Mouse (Mus musculus): Measurements from ENCODE around the gene Pgap2. TPM values are rescaled to one million over a fixed set of nuclear protein-coding genes. Genes with fewer than 3 reads are reported as not detected.
A peak's percentile ranks its signal among the peaks of the same experiment; 100 is the strongest.

Pgap2 gene
- polyA plus RNA-seq, 1 experiment, result 58.0 TPM

DNA sequence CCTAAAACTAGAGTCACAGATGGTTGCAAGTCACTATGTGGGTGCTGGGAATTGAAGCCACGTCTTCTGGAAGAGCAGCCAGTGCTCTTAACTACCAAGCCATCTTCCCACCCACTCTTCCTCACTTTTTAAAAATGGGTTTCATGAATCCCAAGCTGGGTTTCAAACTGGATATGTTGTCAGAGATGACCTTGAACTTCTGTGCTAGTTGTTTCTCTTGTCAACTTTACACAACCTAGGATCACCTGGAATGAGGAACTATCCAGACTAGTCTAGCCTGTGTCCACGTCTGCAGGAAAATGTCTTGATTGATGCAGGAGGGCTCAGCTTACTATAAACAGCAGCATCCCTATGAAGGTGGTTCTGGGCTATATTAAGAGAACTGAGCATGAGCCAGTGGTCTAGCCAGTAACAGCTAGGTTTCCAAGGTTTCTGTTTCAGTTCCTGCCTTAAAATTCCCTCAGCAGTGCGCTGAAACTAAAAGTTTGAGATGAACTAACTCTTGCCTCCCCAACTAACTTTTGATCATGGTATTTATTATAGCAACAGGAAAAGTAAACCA lies 5.6 kb upstream of the Pgap2 start:
- Histone ChIP-seq H3K36me3 (ENCODE audit: control insufficient read depth, insufficient read depth, low read length) (0 out of 2 replicates have a peak, but pooled peaks cover 2% of the 10 kb centered on the region), H3K27ac (ENCODE audit: insufficient read depth, low read depth, low read length) (0 out of 2 replicates have a peak overlapping the region, but pooled peaks have one; percentile 27), H3K4me3 (ENCODE audit: low read depth, low read length) (no peak overlapping the region), H3K4me1 (ENCODE audit: control insufficient read depth, insufficient read depth, insufficient read length, low read length) (peaks cover 9% of the 10 kb centered on the region; the same call in 1 of the 2 replicates), H3K27me3 (ENCODE audit: control insufficient read depth, insufficient read depth, low read length) (no peaks in the 10 kb centered on the region)
- 52% methylated on average over 3 of the region's 3 CpGs for WGBS
- TF ChIP-seq CTCF (IDR thresholded peaks at IDR 0.05; ENCODE audit: extremely low read depth, insufficient read length, insufficient replicate concordance, low read depth, low read length) (no peak), POLR2A (IDR thresholded peaks at IDR 0.05; ENCODE audit: low read depth, low read length) (no peak)

DNA sequence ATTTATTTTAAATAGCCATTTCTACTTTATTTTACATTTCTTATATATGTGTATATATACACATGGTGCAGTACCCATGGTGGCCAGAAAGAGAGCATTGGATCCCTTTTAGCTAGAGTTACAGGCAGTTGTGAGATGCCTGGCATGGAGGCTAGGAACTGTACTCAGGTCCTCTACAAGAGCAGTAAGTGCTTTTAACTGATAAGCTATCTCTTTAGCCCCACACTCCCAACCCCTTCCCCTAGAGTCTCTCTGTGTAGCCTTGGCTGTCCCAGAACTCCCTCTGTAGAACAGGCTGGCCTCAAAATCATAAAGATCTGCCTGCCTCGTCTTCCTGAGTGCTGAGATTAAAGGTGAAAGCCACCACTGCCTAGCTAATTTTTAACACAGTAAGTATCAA lies 4.4 kb upstream of the Pgap2 start:
- TF ChIP-seq POLR2A (IDR thresholded peaks at IDR 0.05; ENCODE audit: low read depth, low read length) (no peak), CTCF (IDR thresholded peaks at IDR 0.05; ENCODE audit: extremely low read depth, insufficient read length, insufficient replicate concordance, low read depth, low read length) (no peak)
- Histone ChIP-seq H3K4me3 (ENCODE audit: low read depth, low read length) (no peak overlapping the region), H3K36me3 (ENCODE audit: control insufficient read depth, insufficient read depth, low read length) (no peaks in the 10 kb centered on the region), H3K27ac (ENCODE audit: insufficient read depth, low read depth, low read length) (no peak overlapping the region), H3K4me1 (ENCODE audit: control insufficient read depth, insufficient read depth, insufficient read length, low read length) (peaks cover 11% of the 10 kb centered on the region; the same call in 1 of the 2 replicates), H3K27me3 (ENCODE audit: control insufficient read depth, insufficient read depth, low read length) (no peaks in the 10 kb centered on the region)
- 21% methylated on average over 1 of the region's 1 CpGs for WGBS

DNA sequence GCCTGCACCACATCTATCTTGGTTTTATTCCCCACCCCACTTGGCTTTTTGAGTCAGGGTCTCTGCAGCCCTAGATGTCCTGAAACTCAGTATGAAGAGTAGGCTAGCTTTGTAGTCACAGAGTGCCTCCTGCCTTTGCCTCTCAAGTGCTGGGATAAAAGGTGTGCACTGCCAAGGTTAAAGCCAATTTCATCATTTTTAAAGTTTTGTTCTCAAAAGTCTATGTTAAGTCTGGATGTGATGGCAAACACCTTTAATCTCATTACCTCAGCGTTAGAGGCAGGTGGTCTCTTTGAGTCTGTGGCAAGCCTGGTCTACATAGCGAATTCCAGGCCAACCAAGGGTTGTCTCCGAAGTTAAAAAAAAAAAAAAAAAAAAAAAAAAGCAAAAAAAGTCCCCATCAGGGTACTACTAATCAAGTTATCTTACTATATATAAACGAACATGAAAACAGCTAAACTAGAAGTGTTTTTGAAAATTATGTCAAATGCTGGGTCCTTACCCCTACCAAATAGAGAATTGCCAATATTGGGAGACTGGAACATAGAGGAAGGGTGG lies 1.1 kb upstream of the Pgap2 start:
- Histone ChIP-seq H3K27me3 (ENCODE audit: control insufficient read depth, insufficient read depth, low read length) (no peaks in the 10 kb centered on the region), H3K36me3 (ENCODE audit: control insufficient read depth, insufficient read depth, low read length) (no peaks in the 10 kb centered on the region), H3K4me3 (ENCODE audit: low read depth, low read length) (no peak overlapping the region), H3K27ac (ENCODE audit: insufficient read depth, low read depth, low read length) (no peak overlapping the region), H3K4me1 (ENCODE audit: control insufficient read depth, insufficient read depth, insufficient read length, low read length) (peaks cover 11% of the 10 kb centered on the region; the same call in 1 of the 2 replicates)
- 23% methylated on average over 4 of the region's 4 CpGs for WGBS
- no peak for TF ChIP-seq POLR2A (IDR thresholded peaks at IDR 0.05; ENCODE audit: low read depth, low read length)
- TF ChIP-seq CTCF (IDR thresholded peaks at IDR 0.05; ENCODE audit: extremely low read depth, insufficient read length, insufficient replicate concordance, low read depth, low read length), result no peak

GRCm38 (mm10) chr7:102211071-102211470 lies 1.1 kb downstream of the Pgap2 start:
- H3K36me3 ChIP-seq (ENCODE audit: control insufficient read depth, insufficient read depth, low read length), result no peaks in the 10 kb centered on the region
- TF ChIP-seq POLR2A (IDR thresholded peaks at IDR 0.05; ENCODE audit: low read depth, low read length) (no peak), CTCF (IDR thresholded peaks at IDR 0.05; ENCODE audit: extremely low read depth, insufficient read length, insufficient replicate concordance, low read depth, low read length) (no peak)
- H3K4me3 ChIP-seq (ENCODE audit: low read depth, low read length), result no peak overlapping the region
- H3K27ac ChIP-seq (ENCODE audit: insufficient read depth, low read depth, low read length), result peak overlapping the region; percentile 87
- H3K27me3 ChIP-seq (ENCODE audit: control insufficient read depth, insufficient read depth, low read length), result no peaks in the 10 kb centered on the region
- H3K4me1 ChIP-seq (ENCODE audit: control insufficient read depth, insufficient read depth, insufficient read length, low read length), result 0 out of 2 replicates have a peak, but pooled peaks cover 2% of the 10 kb centered on the region
- 32% methylated on average over 3 of the region's 3 CpGs for WGBS

- TF ChIP-seq CTCF (IDR thresholded peaks at IDR 0.05; ENCODE audit: extremely low read depth, insufficient read length, insufficient replicate concordance, low read depth, low read length) (no peak), POLR2A (IDR thresholded peaks at IDR 0.05; ENCODE audit: low read depth, low read length) (no peak)
- Histone ChIP-seq H3K27me3 (ENCODE audit: control insufficient read depth, insufficient read depth, low read length) (no peaks in the 10 kb centered on the region), H3K36me3 (ENCODE audit: control insufficient read depth, insufficient read depth, low read length) (no peaks in the 10 kb centered on the region), H3K4me3 (ENCODE audit: low read depth, low read length) (no peak overlapping the region), H3K4me1 (ENCODE audit: control insufficient read depth, insufficient read depth, insufficient read length, low read length) (peaks cover 7% of the 10 kb centered on the region; the same call in 1 of the 2 replicates), H3K27ac (ENCODE audit: insufficient read depth, low read depth, low read length) (no peak overlapping the region)
- WGBS, result 13% methylated on average over 1 of the region's 1 CpGs
Observed at GRCm38 (mm10) chr7:102221899-102222298, 11.9 kb downstream of the Pgap2 start.

DNA sequence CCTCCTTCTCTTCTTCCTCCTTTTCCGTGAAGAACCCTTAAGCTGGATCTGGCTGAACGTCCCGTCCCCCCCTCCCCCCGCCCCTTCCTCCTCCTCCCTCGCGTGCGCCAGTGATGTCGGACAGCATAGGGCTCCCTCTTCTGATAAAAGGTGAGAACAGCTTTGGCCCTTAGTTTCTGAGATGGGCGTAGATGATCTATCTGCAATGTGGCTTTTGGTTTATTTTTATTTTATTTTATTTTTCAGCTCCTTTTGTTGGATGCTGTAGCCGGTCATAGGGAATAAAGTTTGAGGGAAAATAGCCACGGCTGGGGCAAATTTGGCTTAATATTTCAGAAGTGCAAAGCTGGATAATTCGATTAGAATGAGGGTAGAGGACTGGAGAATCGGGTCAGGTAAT lies 12.3 kb downstream of the Pgap2 start:
- H3K27ac ChIP-seq (ENCODE audit: insufficient read depth, low read depth, low read length), result peak overlapping the region; percentile 47; the same call in 1 of the 2 replicates
- 0% methylated on average over 9 of the region's 13 CpGs for WGBS
- H3K27me3 ChIP-seq (ENCODE audit: control insufficient read depth, insufficient read depth, low read length), result no peaks in the 10 kb centered on the region
- no peak overlapping the region for H3K4me3 ChIP-seq (ENCODE audit: low read depth, low read length)
- TF ChIP-seq POLR2A (IDR thresholded peaks at IDR 0.05; ENCODE audit: low read depth, low read length), result no peak
- peak; percentile 53; the same call in 1 of the 2 replicates for TF ChIP-seq CTCF (IDR thresholded peaks at IDR 0.05; ENCODE audit: extremely low read depth, insufficient read length, insufficient replicate concordance, low read depth, low read length)
- H3K4me1 ChIP-seq (ENCODE audit: control insufficient read depth, insufficient read depth, insufficient read length, low read length), result peaks cover 7% of the 10 kb centered on the region; the same call in 1 of the 2 replicates
- H3K36me3 ChIP-seq (ENCODE audit: control insufficient read depth, insufficient read depth, low read length), result no peaks in the 10 kb centered on the region

GRCm38 (mm10) chr7:102222830-102223556 lies 13.0 kb downstream of the Pgap2 start:
- no peaks in the 10 kb centered on the region for H3K27me3 ChIP-seq (ENCODE audit: control insufficient read depth, insufficient read depth, low read length)
- peak overlapping the region; percentile 47 for H3K27ac ChIP-seq (ENCODE audit: insufficient read depth, low read depth, low read length)
- H3K4me3 ChIP-seq (ENCODE audit: low read depth, low read length), result peak overlapping the region; percentile 99
- 0 out of 2 replicates have a peak, but pooled peaks cover 1% of the 10 kb centered on the region for H3K36me3 ChIP-seq (ENCODE audit: control insufficient read depth, insufficient read depth, low read length)
- H3K4me1 ChIP-seq (ENCODE audit: control insufficient read depth, insufficient read depth, insufficient read length, low read length), result peaks cover 7% of the 10 kb centered on the region; the same call in 1 of the 2 replicates
- 2% methylated on average over 31 of the region's 31 CpGs for WGBS
- TF ChIP-seq CTCF (IDR thresholded peaks at IDR 0.05; ENCODE audit: extremely low read depth, insufficient read length, insufficient replicate concordance, low read depth, low read length) (no peak), POLR2A (IDR thresholded peaks at IDR 0.05; ENCODE audit: low read depth, low read length) (no peak)
